Mouse (Mus musculus): ENCODE data around the gene Phospho2.

The Phospho2 gene

DNA sequence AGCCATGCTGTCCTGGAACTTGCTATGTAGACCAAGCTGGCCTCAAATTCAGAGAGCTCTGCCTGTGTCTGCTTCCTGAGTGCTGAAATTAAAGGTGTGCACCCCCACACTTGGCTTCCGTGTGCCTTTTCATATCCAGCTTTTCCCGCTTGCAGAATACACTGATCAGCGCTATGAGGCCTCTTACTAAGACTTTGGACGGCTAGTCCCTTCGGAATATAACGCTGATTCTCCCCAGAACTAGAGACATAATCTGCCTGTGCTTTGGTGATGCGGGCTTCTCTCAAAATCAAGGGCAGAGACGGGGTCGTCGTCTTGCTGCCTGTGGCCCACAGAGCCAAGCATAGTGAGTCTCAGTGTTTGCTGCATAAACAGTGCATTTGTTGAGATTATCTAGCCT is 36.5 kb downstream of the Phospho2 start:
- DNase-seq = no peak

DNA sequence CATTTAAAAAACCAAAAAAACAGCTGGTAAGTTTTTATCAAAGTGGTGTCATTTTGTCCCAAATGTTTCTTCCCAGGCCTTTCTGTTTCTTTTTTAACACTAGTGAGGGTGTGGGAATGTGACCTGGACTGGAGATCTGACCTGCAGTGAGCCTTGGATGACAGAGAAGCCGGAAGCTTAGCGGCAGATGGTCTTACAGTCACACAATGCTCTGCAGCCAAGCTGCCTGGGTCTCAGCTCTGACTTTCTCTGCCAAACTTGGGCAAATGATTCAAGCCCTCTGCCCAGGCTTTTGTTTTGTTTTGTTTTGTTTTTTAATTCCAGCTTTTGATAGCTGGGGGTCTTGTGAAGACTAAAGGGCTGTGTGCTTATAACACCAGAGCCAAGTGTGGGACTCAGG is 37.0 kb downstream of the Phospho2 start:
- no peak for DNase-seq

DNA sequence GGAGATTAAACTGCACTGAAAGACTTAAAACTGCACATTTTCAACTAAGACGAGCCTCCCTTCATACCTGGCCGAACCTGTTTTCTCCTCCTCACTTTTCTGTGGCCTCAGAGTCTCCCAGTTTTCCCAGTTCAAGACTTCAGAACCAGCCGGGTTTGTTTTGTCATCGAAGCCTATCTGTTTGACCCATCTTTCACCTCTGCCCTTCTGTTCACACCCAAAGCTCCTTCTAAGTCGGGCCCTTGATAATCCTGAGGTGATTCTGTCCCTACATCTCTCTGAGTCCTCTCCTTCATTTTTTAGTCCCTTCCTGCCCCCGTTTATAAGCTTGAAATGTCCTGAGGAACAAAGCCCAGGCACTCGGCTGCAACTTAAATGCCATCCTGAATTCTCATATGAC is 38.6 kb downstream of the Phospho2 start:
- DNase-seq = no peak

DNA sequence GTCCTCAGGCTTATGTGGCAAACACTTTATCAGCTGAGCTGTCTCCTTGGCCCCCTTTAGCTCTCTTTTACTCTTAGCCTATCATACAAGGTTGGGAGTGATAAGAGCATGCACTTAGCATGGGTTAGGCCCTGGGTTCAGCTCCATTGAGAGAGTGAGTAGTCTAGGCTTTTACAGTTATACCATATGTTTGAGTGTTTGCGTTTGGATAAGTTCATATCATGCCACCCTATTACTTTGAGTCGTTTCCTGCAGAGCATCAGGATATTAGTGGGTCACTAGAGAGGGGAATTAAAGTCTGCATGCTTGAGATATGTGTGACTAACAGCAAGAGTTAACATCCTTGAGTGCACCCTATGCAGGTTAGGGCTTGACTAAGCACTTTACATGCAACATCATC is 40.3 kb downstream of the Phospho2 start:
- DNase-seq = no peak

DNA sequence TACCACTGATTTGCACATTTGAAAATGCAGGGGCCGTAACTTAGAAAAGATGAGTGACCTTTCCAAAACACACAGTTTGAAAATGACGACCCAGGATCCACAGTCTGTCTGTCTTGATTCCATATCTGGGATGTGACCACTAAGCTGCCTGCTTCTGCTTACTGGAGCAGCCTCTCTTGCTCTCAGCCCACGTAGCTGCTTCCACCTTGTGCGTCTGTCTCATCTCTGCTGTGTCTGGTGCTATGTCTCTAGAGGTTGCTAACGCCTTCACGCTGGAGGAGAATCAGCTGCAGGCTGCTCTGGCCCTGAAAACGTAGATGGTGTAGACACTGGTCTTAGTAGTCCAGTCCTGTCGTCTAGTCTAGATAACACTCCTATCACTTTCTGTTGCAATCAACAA is 40.7 kb downstream of the Phospho2 start:
- no peak for DNase-seq

DNA sequence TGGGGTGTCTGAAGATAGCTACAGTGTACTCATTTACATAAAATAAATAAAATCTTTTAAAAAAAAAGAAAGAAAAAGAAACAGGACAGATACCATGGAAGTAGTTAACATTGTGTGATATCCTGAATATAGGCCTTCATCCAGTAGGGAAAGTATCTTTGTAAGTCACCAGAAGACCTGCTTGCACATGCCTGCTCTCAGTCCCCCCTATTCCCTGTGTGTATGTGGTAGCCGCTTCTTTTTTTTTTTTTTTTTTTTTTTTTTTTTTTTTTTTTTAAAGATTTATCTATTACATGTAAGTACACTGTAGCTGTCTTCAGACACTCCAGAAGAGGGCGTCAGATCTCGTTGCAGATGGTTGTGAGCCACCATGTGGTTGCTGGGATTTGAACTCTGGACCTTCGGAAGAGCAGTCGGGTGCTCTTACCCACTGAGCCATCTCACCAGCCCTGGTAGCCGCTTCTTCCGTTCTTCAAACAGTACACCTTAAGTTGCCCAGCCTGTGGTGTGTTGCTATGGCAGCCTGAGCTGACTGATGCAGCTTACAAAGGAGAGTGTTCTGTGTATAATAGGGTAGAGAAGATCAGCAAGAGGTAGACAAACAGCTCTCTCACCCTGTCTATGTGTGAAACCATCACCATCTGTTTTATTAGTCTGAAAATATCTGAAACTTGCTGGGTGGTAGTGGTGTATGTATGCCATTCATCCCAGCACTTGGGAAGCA is 48.0 kb downstream of the Phospho2 start:
- no peak for DNase-seq

DNA sequence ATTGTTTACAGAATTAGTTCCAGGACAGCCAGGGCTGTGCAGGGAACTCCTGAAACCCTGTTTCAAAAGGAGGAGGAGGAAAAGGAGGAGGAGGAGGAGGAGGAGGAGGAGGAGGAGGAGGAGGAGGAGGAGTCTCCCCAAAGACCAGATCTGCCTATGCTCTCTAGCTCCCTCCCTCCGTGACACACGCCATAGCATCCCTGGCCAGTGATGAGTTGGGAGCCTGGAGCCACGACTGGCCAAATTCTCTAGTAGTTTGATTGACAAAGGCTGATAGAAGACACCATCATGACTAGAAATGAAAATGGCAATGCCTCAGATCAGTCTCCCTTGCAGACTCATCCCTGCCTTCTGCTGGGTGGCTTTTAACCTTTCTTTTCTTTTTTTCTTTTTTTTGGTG is 48.6 kb downstream of the Phospho2 start:
- no peak for DNase-seq

DNA sequence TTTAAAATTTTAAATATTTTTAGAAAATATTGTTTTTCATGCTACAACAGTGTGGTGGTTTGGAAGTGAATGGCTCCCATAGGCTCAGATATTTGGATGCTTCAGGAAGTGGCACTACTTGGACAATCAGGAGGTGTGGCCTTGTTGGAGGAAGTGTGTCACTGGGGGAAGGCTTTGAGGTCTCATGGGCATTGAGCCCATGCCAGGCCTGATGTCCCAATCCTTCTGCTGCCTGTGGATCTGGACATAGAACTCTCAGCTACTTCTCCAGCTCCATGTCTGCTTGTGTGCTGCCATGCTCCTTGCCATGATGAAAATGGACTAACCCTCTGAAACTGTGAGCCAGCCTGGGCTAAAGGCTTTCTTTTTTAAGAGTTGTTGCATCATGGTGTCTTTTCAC is 49.3 kb downstream of the Phospho2 start:
- no peak for DNase-seq

DNA sequence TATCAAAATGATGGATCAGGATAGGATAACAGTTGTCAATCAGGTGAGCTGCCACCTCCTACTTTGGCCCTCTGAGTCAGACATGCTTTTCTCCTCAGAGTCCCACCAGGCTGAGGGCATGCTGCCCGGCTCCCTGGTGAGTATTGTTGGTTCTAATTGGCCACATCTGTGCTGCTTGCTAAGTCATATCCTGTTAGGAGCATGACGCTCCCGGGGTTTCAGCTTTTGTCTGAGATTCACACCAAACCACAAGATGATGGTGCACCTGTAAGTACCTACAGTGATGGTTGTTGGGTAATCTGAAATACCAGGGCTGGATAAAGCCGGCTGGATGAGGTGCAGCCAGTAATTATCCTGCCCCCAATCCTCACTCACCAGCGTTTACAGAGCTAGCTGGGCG is 50.8 kb downstream of the Phospho2 start:
- DNase-seq = peak; percentile 24

DNA sequence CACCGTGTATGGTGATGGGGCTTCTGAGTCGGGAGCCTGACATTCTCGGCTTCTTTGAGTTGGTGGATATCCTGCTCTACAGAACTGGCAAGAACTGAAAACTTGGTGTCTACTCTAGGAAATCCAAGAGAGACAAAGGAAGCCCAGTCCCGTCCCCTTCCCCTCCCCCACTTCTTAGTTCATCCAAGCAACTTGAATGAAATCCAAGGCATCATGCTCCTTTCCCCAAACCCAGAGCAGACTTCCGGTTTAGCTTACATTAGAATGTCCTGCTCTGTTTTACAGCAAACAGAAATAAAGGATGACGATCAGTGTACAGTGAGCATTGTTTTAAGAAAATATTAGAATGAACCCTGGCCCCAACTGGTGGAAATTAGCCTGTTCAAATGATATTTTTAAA is 59.8 kb downstream of the Phospho2 start:
- no peak for DNase-seq

Data from right cerebral cortex, postnatal 25 days (tissue).